Mouse (Mus musculus): Measurements from ENCODE around the gene Gm28047.

GRCm38 (mm10) chr15:102528396-102528795, 96.5 kb downstream of the Gm28047 start:
- TF ChIP-seq CTCF (IDR thresholded peaks at IDR 0.05; ENCODE audit: low read depth, low read length): no peak
- no peak for TF ChIP-seq EP300 (IDR thresholded peaks at IDR 0.05; ENCODE audit: insufficient read depth, low read depth, low read length)
- no peak for TF ChIP-seq POLR2A (IDR thresholded peaks at IDR 0.05; ENCODE audit: insufficient read depth, low read length)
